10 mouse cellular contexts compared by ENCODE assay signal in genomic region chr7:24850162-24850561, GRCm38 (mm10). TPM values are rescaled to one million over a fixed set of nuclear protein-coding genes. Genes with fewer than 3 reads are reported as not detected.
DNase-seq lines count a peak whose midpoint lies in the region; ATAC-seq lines count a peak whose summit lies in the region.
"Had no signal": no experiment of that assay in that cellular context is flagged by ENCODE, and none has a peak within 500 bp of the region (broad histone marks: within the 10 kb centered on the region; RNA-seq: fewer than 3 reads in every experiment).

No protein-coding gene starts in this region.

- H3K4me3 ChIP-seq in forebrain, embryonic 14.5 days (ENCODE audit: low read depth, low read length) = no peak overlapping the region

- ATAC-seq in forebrain, embryonic 14.5 days = no peak
- ATAC-seq in cerebellum, adult (ENCODE audit: insufficient number of reproducible peaks, low FRiP score, low TSS enrichment) = no peak

- H3K4me1 ChIP-seq in forebrain, embryonic 14.5 days (ENCODE audit: control insufficient read depth, insufficient read depth, low read length) = no peaks in the 10 kb centered on the region

- H3K27ac ChIP-seq in forebrain, embryonic 14.5 days (ENCODE audit: low read depth, low read length) = no peak overlapping the region

- 33% methylated on average over 5 of the region's 5 CpGs for WGBS in forebrain, embryonic 14.5 days

- no peaks in the 10 kb centered on the region for H3K27me3 ChIP-seq in forebrain, embryonic 14.5 days (replicated peaks; ENCODE audit: control insufficient read depth, insufficient read depth, low read length)

- H3K4me2 ChIP-seq in forebrain, embryonic 14.5 days (ENCODE audit: low read length) = no peak overlapping the region

- H3K9ac ChIP-seq in forebrain, embryonic 14.5 days (ENCODE audit: low read length) = no peak overlapping the region

- peak; percentile 22 for DNase-seq in layer of hippocampus, adult 11-12 months (ENCODE audit: low spot score)
- DNase-seq in layer of hippocampus, adult 9-10 months (ENCODE audit: low spot score) = no peak
- DNase-seq in MEL-GATA-1-ER (ENCODE audit: extremely low read depth, low read depth) = peak; percentile 39
- peak; percentile 23 to 26 for DNase-seq in frontal cortex, postnatal 25 days (ENCODE audit: low spot score in 2 of 2)
- peak; percentile 23 for DNase-seq in mesoderm, embryonic 11.5 days (ENCODE audit: low read depth, low spot score)
- no peak for DNase-seq in forebrain, embryonic 14.5 days (ENCODE audit: low spot score)
- no peak for DNase-seq in c-Kit-positive CD71-positive TER-119-positive erythroid progenitor cells, embryonic 14.5 days (ENCODE audit: low spot score)
- DNase-seq: heart, postnatal 14 days had no signal

- H3K9me3 ChIP-seq in forebrain, embryonic 14.5 days (replicated peaks; ENCODE audit: control insufficient read depth, low read length) = no peaks in the 10 kb centered on the region

- no peaks in the 10 kb centered on the region for H3K36me3 ChIP-seq in forebrain, embryonic 14.5 days (ENCODE audit: control insufficient read depth, insufficient read depth, low read length)

RNA-seq across cellular contexts. Expression of gene Gm9844, which starts 11.9 kb away (rescaled TPM):
- 36.6 and 42.2 TPM in 2 replicates for polyA plus RNA-seq in forebrain, embryonic 14.5 days (2014; fragmentation: Nextera tagmentation; extraction: Ambion mirVana)

RNA-seq across cellular contexts. Expression of gene Lypd4, which starts 19.6 kb away (rescaled TPM):
- not detected in 2 replicates for polyA plus RNA-seq in forebrain, embryonic 14.5 days (2014; fragmentation: Nextera tagmentation; extraction: Ambion mirVana)
- polyA plus RNA-seq: neural tube, embryonic 11.5 days had no signal

RNA-seq across cellular contexts. Expression of gene Dmrtc2, which starts 19.7 kb away (rescaled TPM):
- not detected in 2 replicates for polyA plus RNA-seq in forebrain, embryonic 14.5 days (2014; fragmentation: Nextera tagmentation; extraction: Ambion mirVana)
- polyA plus RNA-seq: neural tube, embryonic 11.5 days had no signal

RNA-seq across cellular contexts. Expression of gene Rps19, which starts 34.0 kb away (rescaled TPM):
- polyA plus RNA-seq in forebrain, embryonic 14.5 days (2014; fragmentation: Nextera tagmentation; extraction: Ambion mirVana) = 1,541 and 2,138 TPM in 2 replicates

RNA-seq across cellular contexts. Expression of gene Cd79a, which starts 47.0 kb away (rescaled TPM):
- polyA plus RNA-seq in forebrain, embryonic 14.5 days (2014; fragmentation: Nextera tagmentation; extraction: Ambion mirVana) = not detected in 2 replicates

Comparison
In these comparisons a context has a peak if more than half of its experiments do, and no peak if none do; other contexts are left out.
1. DNase-seq: peak in layer of hippocampus, adult 11-12 months (single experiment), MEL-GATA-1-ER (single experiment), frontal cortex, postnatal 25 days (2 of 2) and mesoderm, embryonic 11.5 days (single experiment); none in layer of hippocampus, adult 9-10 months (single experiment), forebrain, embryonic 14.5 days (single experiment) and c-Kit-positive CD71-positive TER-119-positive erythroid progenitor cells, embryonic 14.5 days (single experiment).